8 mouse cellular contexts compared by ENCODE assay signal in genomic region chr11:75348199-75348889, GRCm38 (mm10). TPM values are rescaled to one million over a fixed set of nuclear protein-coding genes. Genes with fewer than 3 reads are reported as not detected.
DNase-seq lines count a peak whose midpoint lies in the region; ATAC-seq lines count a peak whose summit lies in the region.

TSS of gene Rpa1 (minus strand) at chr11:75348324.
TSS of gene Smyd4 (plus strand) at chr11:75348433.

- peak within 1 kb of the TSS; percentile 44 for H3K27ac ChIP-seq in intestine, embryonic 14.5 days (ENCODE audit: low read depth)

- under 1% methylated on average over 56 of the region's 56 CpGs for WGBS in intestine, embryonic 14.5 days

- peak within 1 kb of the TSS; percentile 70 for H3K9ac ChIP-seq in intestine, embryonic 14.5 days (ENCODE audit: low read length)

- peaks cover 16% of the 10 kb centered on the region for H3K4me1 ChIP-seq in intestine, embryonic 14.5 days (replicated peaks; ENCODE audit: control insufficient read depth, insufficient read depth, low read length)

- H3K36me3 ChIP-seq in intestine, embryonic 14.5 days (ENCODE audit: control insufficient read depth, insufficient read depth, low read length), result peaks cover 3% of the 10 kb centered on the region; the same call in 1 of the 2 replicates

- peak within 1 kb of the TSS; percentile 76 for H3K4me2 ChIP-seq in intestine, embryonic 14.5 days (ENCODE audit: low read length)

- no peaks in the 10 kb centered on the region for H3K9me3 ChIP-seq in intestine, embryonic 14.5 days (ENCODE audit: control insufficient read depth, low read length)

- ATAC-seq in intestine, embryonic 14.5 days (replicated peaks; ENCODE audit: low FRiP score, low TSS enrichment, low read depth), result peak; percentile 99

- H3K27me3 ChIP-seq in intestine, embryonic 14.5 days (replicated peaks; ENCODE audit: control insufficient read depth, insufficient read depth, low read length), result no peaks in the 10 kb centered on the region

- H3K4me3 ChIP-seq in intestine, embryonic 14.5 days (ENCODE audit: low read depth, low read length), result peak within 1 kb of the TSS; percentile 76

- intact Hi-C loops in left cerebral cortex, postnatal 14 days (cut with DNase I), result no loop called here

- peak; percentile 89 to 92 for DNase-seq in adrenal gland, adult 18-20 months (ENCODE audit: low spot score in 2 of 2)
- peak; percentile 99 for DNase-seq in embryo, embryonic 11 days
- peak; percentile 97 for DNase-seq in gastrocnemius, postnatal 25 days
- DNase-seq in intestine, embryonic 14.5 days (ENCODE audit: low spot score), result peak; percentile 95
- peak; percentile 95 for DNase-seq in left cerebral cortex, postnatal 14 days (ENCODE audit: low spot score in 2 of 2)
- peak; percentile 95 for DNase-seq in mesoderm, embryonic 11.5 days (ENCODE audit: low read depth, low spot score)
- DNase-seq in right cerebral cortex, postnatal 36 days (ENCODE audit: low spot score in 2 of 2), result peak; percentile 92 to 95
- peak; percentile 95 for DNase-seq in yolk sac, embryonic 10.5 days (ENCODE audit: low spot score)

RNA-seq across cellular contexts. Expression of gene Rpa1, which starts in this region (rescaled TPM):
- 10 to 100 TPM; 39.7 to 42.2 TPM for total RNA-seq in adrenal gland, adult 18-20 months (2021)
- 10 to 100 TPM; 54.8 to 57.9 TPM for total RNA-seq in gastrocnemius, postnatal 25 days (2021)
- 103 and 116 TPM in 2 replicates for polyA plus RNA-seq in intestine, embryonic 14.5 days (2014; fragmentation: Nextera tagmentation; extraction: Ambion mirVana)
- 10 to 100 TPM; 43.8 to 47.9 TPM for total RNA-seq in left cerebral cortex, postnatal 14 days (2021)

RNA-seq across cellular contexts. Expression of gene Smyd4, which starts in this region (rescaled TPM):
- total RNA-seq in adrenal gland, adult 18-20 months (2021), result 1 to 10 TPM; 6.6 to 7.9 TPM
- 1 to 10 TPM; 2.5 to 4.4 TPM for total RNA-seq in gastrocnemius, postnatal 25 days (2021)
- polyA plus RNA-seq in intestine, embryonic 14.5 days (2014; fragmentation: Nextera tagmentation; extraction: Ambion mirVana), result 11.6 and 12.5 TPM in 2 replicates
- total RNA-seq in left cerebral cortex, postnatal 14 days (2021), result 10 to 100 TPM; 10.6 to 11.6 TPM

Comparison
In these comparisons a context has a peak if more than half of its experiments do, and no peak if none do; other contexts are left out.
1. Peak in every context shown above with its lines: DNase-seq, ATAC-seq, H3K4me3 ChIP-seq and H3K27ac ChIP-seq.